Mouse (Mus musculus) hindbrain, postnatal 0 days (tissue): ENCODE measurements around the gene Wipi1. TPM values are rescaled to one million over a fixed set of nuclear protein-coding genes. Genes with fewer than 3 reads are reported as not detected.

Experiments
- ATAC-seq: fragments of 200-750 bp; cut with Nextera tagmentation; 2 replicates; pipeline ENCODE4 v1.8.0; 2017; ENCODE audit warnings: mild to moderate bottlenecking, moderate TSS enrichment, moderate library complexity
- DNase-seq: peaks from one replicate; pipeline ENCODE4 v3.0.0-alpha.2; 2015; ENCODE audit warnings: low spot score
- H3K27ac ChIP-seq: fragments of 300-500 bp; sonication (generic); 2 replicates; pipeline ENCODE4 v1.5.1; 2014; ENCODE audit warnings: mild to moderate bottlenecking
- H3K27me3 ChIP-seq: fragments of 300-500 bp; sonication (generic); 2 replicates; pipeline ENCODE4 v1.6.1; 2014; ENCODE audit warnings: low read length, mixed read lengths; ENCODE audit not compliant: insufficient read depth
- H3K36me3 ChIP-seq: fragments of 300-500 bp; sonication (generic); 2 replicates; pipeline ENCODE4 v1.6.1; 2014; ENCODE audit warnings: low read length, mixed read lengths; ENCODE audit not compliant: insufficient read depth
- H3K4me1 ChIP-seq: fragments of 300-500 bp; sonication (generic); 2 replicates; pipeline ENCODE4 v1.6.1; 2014; ENCODE audit warnings: antibody characterized with exemption, low read length, mixed read lengths; ENCODE audit not compliant: insufficient read depth
- H3K4me2 ChIP-seq: fragments of 300-500 bp; sonication (generic); 2 replicates; pipeline ENCODE4 v1.6.1; 2014; ENCODE audit warnings: low read depth, mild to moderate bottlenecking, low read length, moderate library complexity, mixed read lengths
- H3K4me3 ChIP-seq: fragments of 300-500 bp; sonication (generic); 2 replicates; pipeline ENCODE4 v1.5.1; 2014; ENCODE audit warnings: low read length
- H3K9ac ChIP-seq: fragments of 300-500 bp; sonication (generic); replicated peaks from 2 replicates; pipeline ENCODE4 v1.6.1; 2014; ENCODE audit warnings: mild to moderate bottlenecking, low read length, moderate library complexity, mixed read lengths
- H3K9me3 ChIP-seq: fragments of 300-500 bp; sonication (generic); 2 replicates; pipeline ENCODE4 v1.6.1; 2016; ENCODE audit warnings: low read length, mixed read lengths
- CTCF ChIP-seq: IDR thresholded peaks from 2 replicates; pipeline ENCODE4 v1.5.1; 2016; ENCODE audit warnings: antibody characterized with exemption, control low read depth, low read depth
- WGBS: fragments of 180-500 bp; shearing (Covaris S2); extraction: QIAGEN DNeasy Blood & Tissue Kit; methylation state at CpG from one replicate; pipeline ENCODE4 v1.1.7; 2014; 5-methylcytosine and 5-hydroxymethylcytosine counted together
- polyA plus RNA-seq: library from polyadenylated mRNA; unstranded; fragments of >200 nt; fragmentation: Nextera tagmentation; extraction: Ambion mirVana; gene quantifications from 2 replicates; pipeline ENCODE4 v1.2.1, GENCODE M21; 2015
- total RNA-seq: library from RNA; depleted of rRNA; stranded (reverse); fragments of >200 nt; gene quantifications from 2 replicates; pipeline ENCODE4 v1.2.3, GENCODE M21; 2014

The Wipi1 gene
- total and polyA plus RNA-seq, 2 experiments from 2014 or later: 14.6 to 21.0 TPM

GRCm38 (mm10) chr11:109545700-109546143 is 66.0 kb downstream of the Wipi1 start:
- TF ChIP-seq CTCF: no peak
- no peak for ATAC-seq
- no peak for DNase-seq
- H3K9ac ChIP-seq: no peak overlapping the region
- 72% methylated on average over 12 of the region's 12 CpGs for WGBS
- no peaks in the 10 kb centered on the region for H3K9me3 ChIP-seq
- H3K4me2 ChIP-seq: no peak overlapping the region
- no peak overlapping the region for H3K4me3 ChIP-seq
- no peaks in the 10 kb centered on the region for H3K36me3 ChIP-seq
- no peaks in the 10 kb centered on the region for H3K4me1 ChIP-seq
- no peak overlapping the region for H3K27ac ChIP-seq
- H3K27me3 ChIP-seq: no peaks in the 10 kb centered on the region

GRCm38 (mm10) chr11:109545265-109545664 is 66.5 kb downstream of the Wipi1 start:
- H3K9ac ChIP-seq: no peak overlapping the region
- no peak overlapping the region for H3K4me3 ChIP-seq
- 82% methylated on average over 7 of the region's 7 CpGs for WGBS
- no peaks in the 10 kb centered on the region for H3K27me3 ChIP-seq
- no peaks in the 10 kb centered on the region for H3K36me3 ChIP-seq
- DNase-seq (no peak), ATAC-seq (no peak)
- H3K4me1 ChIP-seq: no peaks in the 10 kb centered on the region
- H3K4me2 ChIP-seq: no peak overlapping the region
- no peak overlapping the region for H3K27ac ChIP-seq
- TF ChIP-seq CTCF: no peak
- H3K9me3 ChIP-seq: no peaks in the 10 kb centered on the region

GRCm38 (mm10) chr11:109544432-109544831 is 67.3 kb downstream of the Wipi1 start:
- Histone ChIP-seq H3K9ac (no peak overlapping the region), H3K4me2 (no peak overlapping the region), H3K36me3 (no peaks in the 10 kb centered on the region), H3K4me3 (no peak overlapping the region), H3K27ac (no peak overlapping the region), H3K27me3 (no peaks in the 10 kb centered on the region), H3K9me3 (no peaks in the 10 kb centered on the region), H3K4me1 (0 out of 2 replicates have a peak, but pooled peaks cover 1% of the 10 kb centered on the region)
- no peak for DNase-seq
- ATAC-seq: no peak
- no peak for TF ChIP-seq CTCF
- WGBS: 48% methylated on average over 7 of the region's 7 CpGs

- H3K27me3 ChIP-seq: no peaks in the 10 kb centered on the region
- H3K27ac ChIP-seq: no peak overlapping the region
- TF ChIP-seq CTCF: no peak
- no peaks in the 10 kb centered on the region for H3K36me3 ChIP-seq
- H3K9ac ChIP-seq: no peak overlapping the region
- no peaks in the 10 kb centered on the region for H3K9me3 ChIP-seq
- 0 out of 2 replicates have a peak, but pooled peaks cover 4% of the 10 kb centered on the region for H3K4me1 ChIP-seq
- no peak overlapping the region for H3K4me3 ChIP-seq
- DNase-seq: no peak
- no peak for ATAC-seq
- WGBS: 78% methylated on average over 9 of the region's 9 CpGs
- H3K4me2 ChIP-seq: no peak overlapping the region
Measured at GRCm38 (mm10) chr11:109543466-109543865, 68.3 kb downstream of the Wipi1 start.

GRCm38 (mm10) chr11:109539290-109539689 is 72.5 kb downstream of the Wipi1 start:
- Histone ChIP-seq H3K9ac (no peak overlapping the region), H3K9me3 (no peaks in the 10 kb centered on the region), H3K4me3 (no peak overlapping the region), H3K27me3 (no peaks in the 10 kb centered on the region), H3K4me2 (no peak overlapping the region), H3K27ac (no peak overlapping the region), H3K4me1 (0 out of 2 replicates have a peak, but pooled peaks cover 4% of the 10 kb centered on the region), H3K36me3 (no peaks in the 10 kb centered on the region)
- TF ChIP-seq CTCF: no peak
- DNase-seq (peak; percentile 44), ATAC-seq (no peak)
- WGBS: 34% methylated on average over 6 of the region's 6 CpGs

- WGBS: 84% methylated on average over 5 of the region's 5 CpGs
- H3K4me2 ChIP-seq: no peak overlapping the region
- H3K27ac ChIP-seq: no peak overlapping the region
- 0 out of 2 replicates have a peak, but pooled peaks cover 4% of the 10 kb centered on the region for H3K4me1 ChIP-seq
- no peaks in the 10 kb centered on the region for H3K36me3 ChIP-seq
- TF ChIP-seq CTCF: no peak
- H3K9me3 ChIP-seq: no peaks in the 10 kb centered on the region
- no peaks in the 10 kb centered on the region for H3K27me3 ChIP-seq
- H3K9ac ChIP-seq: no peak overlapping the region
- H3K4me3 ChIP-seq: no peak overlapping the region
- DNase-seq (no peak), ATAC-seq (no peak)
Measured at GRCm38 (mm10) chr11:109536939-109537338, 74.8 kb downstream of the Wipi1 start.

GRCm38 (mm10) chr11:109535966-109536365 is 75.8 kb downstream of the Wipi1 start:
- H3K4me1 ChIP-seq: 0 out of 2 replicates have a peak, but pooled peaks cover 4% of the 10 kb centered on the region
- ATAC-seq: no peak
- no peak for TF ChIP-seq CTCF

More at GRCm38 (mm10) chr11:109535966-109536365, 75.8 kb downstream of the Wipi1 start:
- Histone ChIP-seq H3K4me3 (no peak overlapping the region), H3K36me3 (no peaks in the 10 kb centered on the region), H3K4me2 (no peak overlapping the region), H3K9ac (no peak overlapping the region), H3K27ac (no peak overlapping the region), H3K27me3 (no peaks in the 10 kb centered on the region), H3K9me3 (no peaks in the 10 kb centered on the region)
- WGBS: 73% methylated on average over 6 of the region's 6 CpGs
- no peak for DNase-seq
